Mouse (Mus musculus) forebrain, embryonic 15.5 days (tissue): ENCODE results near the gene Thrap3. TPM values are rescaled to one million over a fixed set of nuclear protein-coding genes. Genes with fewer than 3 reads are reported as not detected.
A peak's percentile ranks its signal among the peaks of the same experiment; 100 is the strongest.

Experiments used
- ATAC-seq: fragments of 200-750 bp; cut with Nextera tagmentation; replicated peaks from 2 replicates; pipeline ENCODE4 v1.8.0; 2017; ENCODE audit warnings: mild to moderate bottlenecking, moderate TSS enrichment, moderate library complexity
- H3K27ac ChIP-seq: fragments of 300-500 bp; sonication (generic); replicated peaks from 2 replicates; pipeline ENCODE4 v1.5.1; 2015; ENCODE audit warnings: mild to moderate bottlenecking, inconsistent platforms
- H3K27me3 ChIP-seq: fragments of 300-500 bp; sonication (generic); 2 replicates; pipeline ENCODE4 v1.6.1; 2015; ENCODE audit warnings: inconsistent platforms
- H3K36me3 ChIP-seq: fragments of 300-500 bp; sonication (generic); 2 replicates; pipeline ENCODE4 v1.6.1; 2015; ENCODE audit warnings: mild to moderate bottlenecking, inconsistent platforms
- H3K4me1 ChIP-seq: fragments of 300-500 bp; sonication (generic); 2 replicates; pipeline ENCODE4 v1.6.1; 2015; ENCODE audit warnings: inconsistent platforms
- H3K4me2 ChIP-seq: fragments of 300-500 bp; sonication (generic); replicated peaks from 2 replicates; pipeline ENCODE4 v1.6.1; 2015; ENCODE audit warnings: mild to moderate bottlenecking, inconsistent platforms
- H3K4me3 ChIP-seq: fragments of 300-500 bp; sonication (generic); 2 replicates; pipeline ENCODE4 v1.5.1; 2015; ENCODE audit warnings: mild to moderate bottlenecking, inconsistent platforms
- H3K9ac ChIP-seq: fragments of 300-500 bp; sonication (generic); replicated peaks from 2 replicates; pipeline ENCODE4 v1.6.1; 2015; ENCODE audit warnings: mild to moderate bottlenecking, inconsistent platforms
- H3K9me3 ChIP-seq: fragments of 300-500 bp; sonication (generic); 2 replicates; pipeline ENCODE4 v1.6.1; 2016; ENCODE audit warnings: inconsistent platforms
- WGBS: fragments of 180-500 bp; shearing (Covaris S2); methylation state at CpG from one replicate; pipeline ENCODE4 v1.1.7; 2015; ENCODE audit warnings: mixed read lengths; 5-methylcytosine and 5-hydroxymethylcytosine counted together
- polyA plus RNA-seq: library from polyadenylated mRNA; unstranded; fragments of >200 nt; fragmentation: Nextera tagmentation; extraction: Ambion mirVana; gene quantifications from 2 replicates; pipeline ENCODE4 v1.2.1, GENCODE M21; 2015

Gene Thrap3
- polyA plus RNA-seq, 1 experiment from 2014 or later = 179 TPM

DNA sequence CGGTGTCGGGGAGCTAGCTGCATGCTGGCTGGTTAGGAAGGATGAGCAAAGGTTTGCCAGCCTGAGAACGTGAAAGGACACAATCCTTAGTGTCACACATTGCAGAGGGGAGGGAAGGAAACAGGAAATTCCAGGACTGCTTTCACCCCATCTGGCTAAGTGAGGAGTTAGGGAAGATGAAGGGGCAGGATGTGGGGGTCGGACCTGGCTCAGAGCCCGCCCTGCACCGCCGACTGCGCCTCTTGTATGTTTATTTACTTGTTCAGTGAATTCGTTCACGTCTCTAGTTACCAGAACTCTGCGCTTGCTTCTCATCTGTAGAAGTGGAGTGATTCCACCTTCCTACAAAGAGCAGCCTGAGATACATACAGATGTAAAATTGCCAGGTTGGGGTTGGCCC lies 72.1 kb downstream of the Thrap3 start:
- Histone ChIP-seq H3K27ac (peak overlapping the region; percentile 5; the same call in 1 of the 2 replicates), H3K4me3 (no peak overlapping the region), H3K9ac (no peak overlapping the region), H3K4me2 (no peak overlapping the region), H3K27me3 (no peaks in the 10 kb centered on the region), H3K4me1 (peaks cover 19% of the 10 kb centered on the region), H3K36me3 (peaks cover 52% of the 10 kb centered on the region), H3K9me3 (no peaks in the 10 kb centered on the region)
- WGBS = 82% methylated on average over 11 of the region's 11 CpGs
- no peak for ATAC-seq

DNA sequence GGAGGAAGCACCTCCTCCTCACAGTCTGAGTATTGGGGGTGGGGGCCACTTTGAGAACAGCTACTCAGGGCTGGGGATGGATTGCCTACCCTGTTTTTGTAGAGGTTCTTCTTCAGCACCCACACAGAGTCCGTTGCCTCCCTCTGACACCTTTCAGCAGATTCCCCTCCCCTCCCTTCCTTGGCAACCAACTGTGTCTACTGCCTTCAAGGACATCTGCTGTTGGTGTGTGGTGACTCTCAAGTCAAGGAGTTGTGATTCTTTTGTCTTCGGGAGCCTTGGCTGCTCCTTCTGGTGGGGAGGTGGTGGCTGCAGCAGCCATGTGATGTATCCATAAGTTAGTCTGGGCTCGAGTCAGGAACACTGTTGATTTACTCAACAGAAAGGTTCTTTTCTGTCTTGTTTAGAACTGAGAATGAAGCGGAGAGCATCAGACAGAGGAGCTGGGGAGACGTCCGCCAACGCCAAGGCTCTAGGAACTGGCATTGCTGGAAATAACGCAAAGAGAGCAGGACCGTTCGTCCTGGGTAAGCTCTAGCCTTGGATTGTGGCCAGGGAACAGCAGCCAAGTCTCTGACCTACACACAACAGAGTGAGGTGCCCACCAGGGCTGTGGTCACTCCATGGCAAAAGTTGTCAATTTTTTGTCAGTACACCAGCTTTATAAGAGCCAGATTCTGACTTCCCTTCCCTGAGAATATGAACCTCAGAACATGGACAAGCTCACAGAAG lies 79.1 kb downstream of the Thrap3 start:
- Histone ChIP-seq H3K9me3 (no peaks in the 10 kb centered on the region), H3K4me1 (peaks cover 11% of the 10 kb centered on the region; the same call in 1 of the 2 replicates), H3K36me3 (peaks cover 35% of the 10 kb centered on the region), H3K27me3 (no peaks in the 10 kb centered on the region), H3K27ac (no peak overlapping the region), H3K4me3 (no peak overlapping the region), H3K4me2 (no peak overlapping the region), H3K9ac (no peak overlapping the region)
- no peak for ATAC-seq
- 72% methylated on average over 10 of the region's 10 CpGs for WGBS

DNA sequence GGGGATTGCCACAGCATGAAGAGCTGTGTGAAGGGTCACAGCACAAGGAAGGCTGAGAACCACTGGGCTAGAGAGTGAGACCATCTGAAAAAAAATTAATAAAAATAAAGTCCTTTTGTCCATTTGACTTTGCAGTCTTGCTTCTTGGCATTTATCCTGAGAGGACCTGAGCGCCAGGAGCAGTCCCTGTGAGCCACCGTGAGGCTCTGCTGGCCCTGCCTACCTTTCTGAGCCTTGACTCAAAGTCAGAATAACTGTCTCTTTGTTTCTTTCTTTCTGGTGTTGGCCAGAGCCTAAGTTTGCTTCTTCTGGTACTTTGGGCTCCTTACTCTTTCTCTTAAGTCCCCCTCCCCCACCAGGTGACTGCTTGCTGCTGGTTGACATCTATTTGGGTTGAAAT lies 82.1 kb downstream of the Thrap3 start:
- Histone ChIP-seq H3K4me3 (no peak overlapping the region), H3K4me2 (no peak overlapping the region), H3K9me3 (no peaks in the 10 kb centered on the region), H3K27me3 (no peaks in the 10 kb centered on the region), H3K36me3 (peaks cover 18% of the 10 kb centered on the region), H3K4me1 (peaks cover 21% of the 10 kb centered on the region; the same call in 1 of the 2 replicates), H3K27ac (no peak overlapping the region), H3K9ac (no peak overlapping the region)
- 87% methylated on average over 2 of the region's 2 CpGs for WGBS
- ATAC-seq = no peak

DNA sequence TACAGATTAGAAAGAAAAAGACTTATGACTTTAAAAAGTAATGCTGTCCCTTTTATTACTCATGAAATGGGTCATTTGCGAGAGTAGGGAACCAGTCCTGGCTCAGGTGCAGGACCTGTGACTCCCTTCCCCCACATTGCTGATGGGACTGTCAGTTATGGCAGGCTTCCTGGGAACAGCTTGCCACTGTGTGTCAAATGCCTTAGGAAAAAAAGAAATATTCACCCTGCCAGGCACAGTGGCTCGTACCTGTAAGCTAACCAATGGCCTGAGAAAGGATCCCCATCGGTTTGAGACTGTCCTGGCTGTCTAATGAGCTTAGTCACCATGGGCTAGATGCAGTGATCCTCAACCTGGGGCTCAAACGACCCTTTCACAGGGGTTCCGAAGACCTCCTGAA lies 82.5 kb downstream of the Thrap3 start:
- WGBS = 77% methylated on average over 5 of the region's 5 CpGs
- Histone ChIP-seq H3K4me2 (no peak overlapping the region), H3K9ac (no peak overlapping the region), H3K4me1 (peaks cover 21% of the 10 kb centered on the region; the same call in 1 of the 2 replicates), H3K4me3 (no peak overlapping the region), H3K36me3 (peaks cover 13% of the 10 kb centered on the region), H3K27ac (no peak overlapping the region), H3K9me3 (no peaks in the 10 kb centered on the region), H3K27me3 (no peaks in the 10 kb centered on the region)
- no peak for ATAC-seq

DNA sequence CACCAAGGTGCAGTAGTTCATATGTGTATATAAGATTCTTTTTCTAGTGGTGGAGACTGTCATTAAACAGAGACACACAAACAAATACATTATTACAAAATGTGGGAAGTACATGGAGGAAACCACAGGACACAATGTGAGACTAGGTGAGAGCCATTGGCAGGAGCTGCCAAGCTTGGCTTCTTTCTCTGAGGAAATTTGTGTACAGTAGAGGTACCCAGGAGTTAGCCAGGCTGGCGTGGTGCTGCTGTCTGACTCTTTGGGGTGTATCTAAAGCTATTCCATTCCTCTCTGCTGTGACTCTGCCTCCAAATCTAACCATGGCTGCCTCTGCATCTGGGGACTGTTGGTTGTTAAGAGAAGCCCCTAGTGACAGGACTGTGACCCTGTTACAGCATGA lies 83.5 kb downstream of the Thrap3 start:
- peaks cover 8% of the 10 kb centered on the region; the same call in 1 of the 2 replicates for H3K36me3 ChIP-seq
- peaks cover 21% of the 10 kb centered on the region; the same call in 1 of the 2 replicates for H3K4me1 ChIP-seq
- WGBS = 75% methylated on average over 1 of the region's 1 CpGs
- H3K27ac ChIP-seq = peak overlapping the region; percentile 81
- no peaks in the 10 kb centered on the region for H3K9me3 ChIP-seq
- no peak for ATAC-seq
- no peak overlapping the region for H3K9ac ChIP-seq
- no peak overlapping the region for H3K4me3 ChIP-seq
- no peak overlapping the region for H3K4me2 ChIP-seq
- H3K27me3 ChIP-seq = no peaks in the 10 kb centered on the region

DNA sequence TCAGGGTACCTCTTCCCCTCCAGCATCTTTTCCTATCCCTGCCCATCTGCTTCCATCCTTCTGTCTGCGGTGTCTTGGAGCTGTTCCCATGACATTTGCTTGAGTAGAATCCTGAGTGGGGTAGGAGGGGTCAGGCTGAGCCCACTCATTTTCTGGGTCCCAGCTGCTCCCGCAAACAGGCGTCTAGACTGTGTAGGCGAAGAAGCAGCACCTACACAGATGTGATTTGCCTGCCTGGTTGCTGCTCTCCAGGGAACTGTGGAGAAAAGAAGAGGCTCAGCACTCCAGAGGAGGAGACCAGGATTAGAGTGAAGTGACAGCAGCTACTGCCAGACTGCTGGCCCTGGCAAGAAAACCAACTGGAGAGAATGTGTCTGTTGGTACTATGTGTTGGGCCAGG lies 83.9 kb downstream of the Thrap3 start:
- Histone ChIP-seq H3K4me3 (no peak overlapping the region), H3K27me3 (no peaks in the 10 kb centered on the region), H3K4me2 (no peak overlapping the region), H3K36me3 (peaks cover 8% of the 10 kb centered on the region; the same call in 1 of the 2 replicates), H3K9me3 (no peaks in the 10 kb centered on the region), H3K27ac (peak overlapping the region; percentile 81), H3K9ac (no peak overlapping the region), H3K4me1 (peaks cover 20% of the 10 kb centered on the region; the same call in 1 of the 2 replicates)
- peak; percentile 26; the same call in 1 of the 2 replicates for ATAC-seq
- 56% methylated on average over 4 of the region's 4 CpGs for WGBS

DNA sequence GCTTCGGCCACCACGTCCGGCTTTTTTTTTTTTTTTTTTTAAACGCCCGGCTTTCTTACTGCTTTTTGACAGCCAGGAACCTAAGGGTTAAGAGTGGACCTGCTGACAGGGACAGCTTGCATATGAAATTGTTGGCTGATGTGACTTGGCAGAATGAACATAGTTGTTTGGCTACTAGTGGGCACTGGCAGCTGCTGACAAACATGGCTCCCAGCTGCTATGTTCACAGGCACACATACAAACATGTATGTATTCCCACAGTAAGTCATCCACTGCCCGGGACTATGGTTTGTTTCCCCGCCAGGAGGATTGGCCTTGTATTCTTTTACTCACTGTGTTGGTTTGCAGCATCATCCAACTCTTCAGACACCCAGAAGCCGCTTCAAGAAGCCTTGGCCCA lies 85.4 kb downstream of the Thrap3 start:
- Histone ChIP-seq H3K4me3 (no peak overlapping the region), H3K27ac (0 out of 2 replicates have a peak overlapping the region, but pooled peaks have one; percentile 81), H3K27me3 (no peaks in the 10 kb centered on the region), H3K9ac (no peak overlapping the region), H3K4me1 (peaks cover 21% of the 10 kb centered on the region), H3K4me2 (no peak overlapping the region), H3K9me3 (no peaks in the 10 kb centered on the region), H3K36me3 (peaks cover 8% of the 10 kb centered on the region; the same call in 1 of the 2 replicates)
- WGBS = 74% methylated on average over 8 of the region's 8 CpGs
- ATAC-seq = no peak

DNA sequence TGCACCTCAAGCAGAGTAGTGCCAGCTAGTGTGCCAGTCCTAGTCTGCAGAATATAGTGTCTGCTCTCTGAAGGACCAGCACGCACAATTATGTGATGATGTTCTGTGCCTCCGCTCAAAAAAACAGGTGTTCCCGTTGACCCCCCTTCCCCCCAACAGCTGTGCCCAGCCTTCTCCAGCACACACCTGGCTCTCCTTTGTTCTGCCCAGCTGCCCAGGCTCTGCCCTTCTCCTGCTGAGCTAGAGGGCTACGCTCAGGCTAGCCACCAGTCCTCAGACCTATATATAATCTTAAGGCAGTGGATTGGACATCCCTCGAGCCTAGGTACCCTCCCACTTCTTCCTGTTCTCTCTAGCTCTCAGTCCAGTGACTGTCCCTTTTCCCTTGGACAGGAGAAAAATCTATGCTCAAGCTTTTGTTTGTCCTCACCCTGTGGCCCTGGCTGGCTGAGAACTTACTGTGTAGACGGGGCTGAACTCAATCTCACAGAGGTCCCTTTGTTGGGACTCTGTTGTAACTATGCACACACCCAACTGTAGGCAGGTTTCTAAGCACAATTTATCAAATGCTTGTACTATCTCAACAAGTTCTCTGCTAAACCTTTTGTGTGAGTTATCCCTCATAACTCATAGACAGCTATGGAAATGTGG lies 86.6 kb downstream of the Thrap3 start:
- H3K27me3 ChIP-seq = no peaks in the 10 kb centered on the region
- peaks cover 3% of the 10 kb centered on the region; the same call in 1 of the 2 replicates for H3K36me3 ChIP-seq
- 73% methylated on average over 6 of the region's 6 CpGs for WGBS
- no peak overlapping the region for H3K9ac ChIP-seq
- no peak for ATAC-seq
- peaks cover 24% of the 10 kb centered on the region for H3K4me1 ChIP-seq
- no peak overlapping the region for H3K4me3 ChIP-seq
- no peak overlapping the region for H3K27ac ChIP-seq
- no peak overlapping the region for H3K4me2 ChIP-seq
- H3K9me3 ChIP-seq = no peaks in the 10 kb centered on the region

DNA sequence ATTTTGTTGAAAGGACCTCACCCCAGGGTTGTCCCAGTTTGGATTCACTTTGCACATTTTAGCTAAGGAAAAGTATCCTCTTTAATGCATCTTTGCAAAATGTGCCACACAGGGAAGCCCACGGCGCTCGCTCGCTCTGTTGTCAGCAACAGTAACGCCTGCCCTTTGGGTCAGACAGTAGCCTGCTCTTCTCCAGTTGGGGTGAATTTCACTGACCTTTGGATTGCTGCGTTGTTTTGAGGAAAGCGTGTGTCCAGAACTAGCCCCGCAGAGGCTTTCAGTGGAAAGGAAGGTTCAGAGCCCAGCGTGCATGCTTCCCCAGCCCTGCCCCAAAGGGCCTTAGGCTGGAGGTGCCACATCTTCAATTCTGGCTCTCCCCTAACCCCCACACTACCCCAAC lies 87.1 kb downstream of the Thrap3 start:
- Histone ChIP-seq H3K4me3 (no peak overlapping the region), H3K27me3 (no peaks in the 10 kb centered on the region), H3K9ac (no peak overlapping the region), H3K27ac (no peak overlapping the region), H3K9me3 (no peaks in the 10 kb centered on the region), H3K36me3 (0 out of 2 replicates have a peak, but pooled peaks cover 2% of the 10 kb centered on the region), H3K4me1 (peaks cover 30% of the 10 kb centered on the region), H3K4me2 (no peak overlapping the region)
- ATAC-seq = no peak
- WGBS = 91% methylated on average over 9 of the region's 9 CpGs

Other genes with a start within 250 kb of the Thrap3 start
- 0.47 and 0.48 TPM in 2 replicates for gene Csf3r, start 178.2 kb downstream of the Thrap3 start, polyA plus RNA-seq
- 113 TPM in 2 replicates for gene Mrps15, start 155.8 kb downstream of the Thrap3 start, polyA plus RNA-seq
- 35.3 TPM in 2 replicates for gene Oscp1, start 144.2 kb downstream of the Thrap3 start, polyA plus RNA-seq
- 58.9 and 63.8 TPM in 2 replicates for gene Lsm10, start 106.1 kb downstream of the Thrap3 start, polyA plus RNA-seq
- 35.3 and 35.4 TPM in 2 replicates for gene Stk40, start 98.8 kb downstream of the Thrap3 start, polyA plus RNA-seq
- 9.2 and 10.1 TPM in 2 replicates for gene Eva1b, start 55.0 kb downstream of the Thrap3 start, polyA plus RNA-seq
- gene Sh3d21, start 39.3 kb downstream of the Thrap3 start, polyA plus RNA-seq = 0.86 and 0.88 TPM in 2 replicates
- 76.8 and 79.6 TPM in 2 replicates for gene Map7d1, start 53.6 kb upstream of the Thrap3 start, polyA plus RNA-seq
- gene Trappc3, start 59.6 kb upstream of the Thrap3 start, polyA plus RNA-seq = 175 and 182 TPM in 2 replicates
- gene Col8a2, start 84.0 kb upstream of the Thrap3 start, polyA plus RNA-seq = 2.0 and 3.0 TPM in 2 replicates
- 81.9 and 85.3 TPM in 2 replicates for gene Adprhl2, start 118.9 kb upstream of the Thrap3 start, polyA plus RNA-seq
- 12.7 and 16.0 TPM in 2 replicates for gene Tekt2, start 122.9 kb upstream of the Thrap3 start, polyA plus RNA-seq
- 16.3 and 19.9 TPM in 2 replicates for gene Ago3, start 226.8 kb upstream of the Thrap3 start, polyA plus RNA-seq